Mouse (Mus musculus) bone marrow macrophage, adult 2 months (primary cell): ENCODE measurements around the gene Rufy3.

Source experiments
- CTCF ChIP-seq: IDR thresholded peaks from 2 replicates; pipeline ENCODE4 v1.5.1; 2012; ENCODE audit warnings: low read depth, mild to moderate bottlenecking, low read length, moderate library complexity
- POLR2A ChIP-seq: IDR thresholded peaks from 2 replicates; pipeline ENCODE4 v1.6.1; 2012; ENCODE audit warnings: mild to moderate bottlenecking, low read depth, low read length, borderline replicate concordance

GRCm38 (mm10) chr5:88545536-88545935 is 19.3 kb upstream of the Rufy3 start:
- no peak for TF ChIP-seq CTCF
- no peak for TF ChIP-seq POLR2A
